Mouse (Mus musculus) kidney, embryonic 16.5 days (tissue): ENCODE measurements around the gene Rac1. TPM values are rescaled to one million over a fixed set of nuclear protein-coding genes. Genes with fewer than 3 reads are reported as not detected.

Experiments
- ATAC-seq: fragments of 200-750 bp; cut with Nextera tagmentation; 2 replicates; pipeline ENCODE4 v1.8.0; 2017; ENCODE audit warnings: moderate TSS enrichment; ENCODE audit not compliant: low FRiP score, low TSS enrichment
- H3K27ac ChIP-seq: fragments of 300-500 bp; sonication (generic); 2 replicates; pipeline ENCODE4 v1.5.1; 2014; ENCODE audit warnings: low read length
- H3K27me3 ChIP-seq: fragments of 300-500 bp; sonication (generic); 2 replicates; pipeline ENCODE4 v1.6.1; 2014; ENCODE audit warnings: low read length, control low read depth, mixed read lengths; ENCODE audit not compliant: insufficient read depth
- H3K36me3 ChIP-seq: fragments of 300-500 bp; sonication (generic); 2 replicates; pipeline ENCODE4 v1.6.1; 2014; ENCODE audit warnings: low read length, control low read depth, mixed read lengths; ENCODE audit not compliant: insufficient read depth
- H3K4me1 ChIP-seq: fragments of 300-500 bp; sonication (generic); 2 replicates; pipeline ENCODE4 v1.6.1; 2014; ENCODE audit warnings: low read length, control low read depth, mixed read lengths; ENCODE audit not compliant: insufficient read depth
- H3K4me2 ChIP-seq: fragments of 300-500 bp; sonication (generic); replicated peaks from 2 replicates; pipeline ENCODE4 v1.6.1; 2014; ENCODE audit warnings: low read depth, low read length
- H3K4me3 ChIP-seq: fragments of 300-500 bp; sonication (generic); 2 replicates; pipeline ENCODE4 v1.5.1; 2014; ENCODE audit warnings: mild to moderate bottlenecking, low read length
- H3K9ac ChIP-seq: fragments of 300-500 bp; sonication (generic); replicated peaks from 2 replicates; pipeline ENCODE4 v1.6.1; 2014; ENCODE audit warnings: low read length
- H3K9me3 ChIP-seq: fragments of 300-500 bp; sonication (generic); 2 replicates; pipeline ENCODE4 v1.6.1; 2016; ENCODE audit warnings: low read length, control low read depth
- WGBS: fragments of 180-500 bp; shearing (Covaris S2); extraction: QIAGEN DNeasy Blood & Tissue Kit; methylation state at CpG from one replicate; pipeline ENCODE4 v1.1.7; 2014; 5-methylcytosine and 5-hydroxymethylcytosine counted together
- polyA plus RNA-seq: library from polyadenylated mRNA; unstranded; fragments of >200 nt; fragmentation: Nextera tagmentation; extraction: Ambion mirVana; gene quantifications from 2 replicates; pipeline ENCODE4 v1.2.1, GENCODE M21; 2015

Rac1 gene
- polyA plus RNA-seq, 1 experiment from 2014 or later: 435 TPM

GRCm38 (mm10) chr5:143514878-143515277, 13.0 kb downstream of the Rac1 start:
- peaks cover 16% of the 10 kb centered on the region for H3K4me1 ChIP-seq
- WGBS: 93% methylated on average over 5 of the region's 5 CpGs
- no peak for ATAC-seq
- H3K4me3 ChIP-seq: no peak overlapping the region
- peaks cover 47% of the 10 kb centered on the region for H3K36me3 ChIP-seq
- no peaks in the 10 kb centered on the region for H3K27me3 ChIP-seq
- no peaks in the 10 kb centered on the region for H3K9me3 ChIP-seq
- H3K27ac ChIP-seq: no peak overlapping the region
- no peak overlapping the region for H3K9ac ChIP-seq
- H3K4me2 ChIP-seq: no peak overlapping the region

- Histone ChIP-seq H3K27me3 (no peaks in the 10 kb centered on the region), H3K9me3 (no peaks in the 10 kb centered on the region), H3K4me2 (no peak overlapping the region), H3K36me3 (peaks cover 62% of the 10 kb centered on the region), H3K4me1 (peaks cover under 1% of the 10 kb centered on the region; the same call in 1 of the 2 replicates), H3K4me3 (no peak overlapping the region), H3K9ac (no peak overlapping the region), H3K27ac (no peak overlapping the region)
- WGBS: 90% methylated on average over 4 of the region's 4 CpGs
- no peak for ATAC-seq
These were observed 15.5 kb downstream of the Rac1 start for GRCm38 (mm10) chr5:143512305-143512704.

DNA sequence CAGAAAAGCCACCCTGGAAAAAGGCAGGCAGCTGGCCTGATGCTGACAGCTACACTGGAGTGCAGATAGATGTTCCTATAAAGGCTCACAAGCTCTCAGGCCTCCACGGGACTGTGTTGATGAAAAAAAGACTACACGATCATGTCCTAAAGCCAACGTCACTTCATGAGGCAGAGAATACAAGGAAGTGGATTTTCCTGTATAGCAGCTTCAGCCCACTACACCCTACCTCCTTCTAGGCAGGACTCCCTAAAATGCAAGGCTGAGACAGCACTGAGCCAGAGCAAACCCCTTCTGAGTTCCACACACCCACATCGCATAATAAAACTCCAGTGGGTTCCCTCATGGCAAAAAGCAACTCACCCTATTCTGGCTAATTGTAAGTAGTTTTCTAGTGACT, 16.3 kb downstream of the Rac1 start:
- ATAC-seq: no peak
- no peak overlapping the region for H3K9ac ChIP-seq
- WGBS: 65% methylated on average over 4 of the region's 4 CpGs
- H3K36me3 ChIP-seq: peaks cover 64% of the 10 kb centered on the region
- no peak overlapping the region for H3K27ac ChIP-seq
- H3K4me2 ChIP-seq: no peak overlapping the region
- no peak overlapping the region for H3K4me3 ChIP-seq
- no peaks in the 10 kb centered on the region for H3K4me1 ChIP-seq
- H3K9me3 ChIP-seq: no peaks in the 10 kb centered on the region
- H3K27me3 ChIP-seq: no peaks in the 10 kb centered on the region

DNA sequence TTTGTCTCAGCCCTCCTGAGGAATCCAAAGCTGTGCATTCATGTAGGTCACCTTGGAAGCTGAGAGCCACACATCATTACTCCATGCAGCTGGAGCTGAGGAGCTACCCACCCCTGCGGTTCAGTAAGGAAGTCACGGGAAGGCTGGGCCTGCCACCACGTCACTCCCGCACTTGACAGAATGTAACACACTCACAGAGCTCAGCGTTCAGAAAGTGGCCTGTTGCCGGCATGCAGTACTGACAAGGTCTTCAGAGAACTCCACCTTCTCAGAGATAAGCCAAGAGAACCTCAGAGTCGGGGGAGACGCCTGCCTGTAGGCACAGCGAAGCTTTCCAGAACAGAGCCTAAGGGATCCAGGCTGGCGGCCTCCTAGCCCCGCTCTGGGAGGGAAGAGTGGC, 18.1 kb downstream of the Rac1 start:
- no peak overlapping the region for H3K27ac ChIP-seq

DNA sequence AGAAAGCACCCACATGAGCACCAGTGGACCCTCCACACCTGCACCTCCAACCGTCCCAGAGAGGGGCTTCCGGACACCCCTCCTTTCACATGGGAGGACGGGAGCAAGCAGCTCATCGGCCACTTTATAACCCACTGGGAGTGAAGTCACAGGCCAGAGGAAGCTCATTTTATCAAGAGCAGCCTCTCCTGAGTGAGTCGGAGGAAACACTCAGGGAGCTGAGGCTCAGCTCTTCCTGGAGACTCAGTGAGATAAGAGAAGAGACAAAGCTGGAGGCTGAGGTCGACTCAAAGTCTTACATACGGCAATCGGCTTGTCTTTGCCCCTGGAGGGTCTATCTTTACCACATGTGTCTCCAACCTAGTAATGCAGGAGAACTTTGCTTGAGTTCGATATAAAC, 18.5 kb downstream of the Rac1 start:
- no peak overlapping the region for H3K27ac ChIP-seq
- no peaks in the 10 kb centered on the region for H3K27me3 ChIP-seq
- WGBS: 77% methylated on average over 9 of the region's 9 CpGs
- no peak overlapping the region for H3K4me3 ChIP-seq
- peaks cover 60% of the 10 kb centered on the region for H3K36me3 ChIP-seq
- H3K9ac ChIP-seq: no peak overlapping the region
- no peaks in the 10 kb centered on the region for H3K9me3 ChIP-seq
- H3K4me2 ChIP-seq: no peak overlapping the region
- ATAC-seq: no peak
- no peaks in the 10 kb centered on the region for H3K4me1 ChIP-seq

More for the DNA sequence above, 18.1 kb downstream of the Rac1 start:
- Histone ChIP-seq H3K4me2 (no peak overlapping the region), H3K36me3 (peaks cover 60% of the 10 kb centered on the region), H3K9ac (no peak overlapping the region), H3K27me3 (no peaks in the 10 kb centered on the region), H3K4me1 (no peaks in the 10 kb centered on the region), H3K4me3 (no peak overlapping the region), H3K9me3 (no peaks in the 10 kb centered on the region)
- ATAC-seq: no peak
- 77% methylated on average over 11 of the region's 11 CpGs for WGBS

DNA sequence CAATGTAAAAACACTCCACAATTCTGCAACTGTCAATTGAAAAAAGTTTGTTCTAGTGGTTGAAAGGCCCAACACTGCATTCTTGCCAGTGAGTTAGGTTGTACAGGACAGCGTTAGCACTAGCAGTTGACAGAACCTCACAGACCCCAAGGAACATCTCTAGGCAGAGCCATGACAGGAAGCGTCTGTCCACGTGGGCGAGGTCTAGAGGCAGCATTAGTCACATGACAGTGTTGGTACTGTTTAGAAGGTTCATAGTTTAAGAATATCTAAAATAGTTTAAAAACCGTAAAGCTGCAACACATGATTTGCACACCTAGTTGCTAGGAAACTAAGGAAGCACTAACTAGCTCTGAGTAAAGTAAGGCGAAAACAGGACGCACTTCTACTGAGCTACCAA, 22.3 kb downstream of the Rac1 start:
- H3K9ac ChIP-seq: no peak overlapping the region
- 78% methylated on average over 7 of the region's 7 CpGs for WGBS
- no peak overlapping the region for H3K4me2 ChIP-seq
- no peaks in the 10 kb centered on the region for H3K9me3 ChIP-seq
- H3K36me3 ChIP-seq: peaks cover 52% of the 10 kb centered on the region
- no peak overlapping the region for H3K27ac ChIP-seq
- H3K4me3 ChIP-seq: no peak overlapping the region
- no peaks in the 10 kb centered on the region for H3K27me3 ChIP-seq
- no peak for ATAC-seq
- H3K4me1 ChIP-seq: no peaks in the 10 kb centered on the region

DNA sequence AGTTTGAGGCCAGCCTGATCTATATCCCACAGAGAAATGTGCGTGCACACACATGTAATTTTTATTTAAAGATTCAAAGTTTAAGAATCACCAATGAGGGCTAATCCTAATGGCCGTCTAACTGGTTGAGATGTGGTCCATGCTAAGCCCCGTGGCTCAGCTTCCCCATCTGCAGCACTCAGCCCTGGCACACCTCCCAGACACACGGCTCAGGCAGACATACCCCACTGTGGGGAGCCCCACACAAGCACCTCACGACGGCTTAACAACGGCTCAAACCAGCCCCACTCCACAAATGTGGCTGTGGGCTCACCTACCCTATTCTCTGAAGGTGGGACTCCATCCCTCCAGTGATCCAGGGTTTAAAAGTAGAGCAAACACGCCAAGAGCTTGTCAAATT, 22.8 kb downstream of the Rac1 start:
- WGBS: 90% methylated on average over 8 of the region's 8 CpGs
- no peaks in the 10 kb centered on the region for H3K9me3 ChIP-seq
- no peak overlapping the region for H3K4me3 ChIP-seq
- no peaks in the 10 kb centered on the region for H3K27me3 ChIP-seq
- ATAC-seq: no peak
- no peak overlapping the region for H3K9ac ChIP-seq
- no peak overlapping the region for H3K27ac ChIP-seq
- H3K4me1 ChIP-seq: no peaks in the 10 kb centered on the region
- no peak overlapping the region for H3K4me2 ChIP-seq
- peaks cover 52% of the 10 kb centered on the region for H3K36me3 ChIP-seq

GRCm38 (mm10) chr5:143504453-143504852, 23.4 kb downstream of the Rac1 start:
- Histone ChIP-seq H3K36me3 (peaks cover 49% of the 10 kb centered on the region), H3K9me3 (no peaks in the 10 kb centered on the region), H3K9ac (no peak overlapping the region), H3K4me1 (no peaks in the 10 kb centered on the region), H3K4me2 (no peak overlapping the region), H3K27me3 (no peaks in the 10 kb centered on the region), H3K4me3 (no peak overlapping the region), H3K27ac (no peak overlapping the region)
- no peak for ATAC-seq
- WGBS: 68% methylated on average over 3 of the region's 3 CpGs

GRCm38 (mm10) chr5:143503740-143504139, 24.1 kb downstream of the Rac1 start:
- H3K9me3 ChIP-seq: no peaks in the 10 kb centered on the region
- H3K27ac ChIP-seq: no peak overlapping the region
- H3K4me2 ChIP-seq: no peak overlapping the region
- no peaks in the 10 kb centered on the region for H3K4me1 ChIP-seq
- WGBS: 88% methylated on average over 6 of the region's 6 CpGs
- H3K9ac ChIP-seq: no peak overlapping the region
- H3K27me3 ChIP-seq: no peaks in the 10 kb centered on the region
- H3K36me3 ChIP-seq: peaks cover 49% of the 10 kb centered on the region
- ATAC-seq: no peak
- no peak overlapping the region for H3K4me3 ChIP-seq

- WGBS: 82% methylated on average over 19 of the region's 19 CpGs
- no peaks in the 10 kb centered on the region for H3K9me3 ChIP-seq
- H3K4me1 ChIP-seq: no peaks in the 10 kb centered on the region
- H3K36me3 ChIP-seq: peaks cover 43% of the 10 kb centered on the region
- no peak for ATAC-seq
- H3K27me3 ChIP-seq: no peaks in the 10 kb centered on the region
- H3K4me3 ChIP-seq: no peak overlapping the region
- H3K27ac ChIP-seq: no peak overlapping the region
- no peak overlapping the region for H3K4me2 ChIP-seq
- no peak overlapping the region for H3K9ac ChIP-seq
These were observed 24.8 kb downstream of the Rac1 start for GRCm38 (mm10) chr5:143502899-143503557.
